Mouse (Mus musculus) testis, adult 2 months (tissue): ENCODE data around the gene Tcaf1.

Source experiments
- CTCF ChIP-seq: fragments of 200-500 bp; IDR thresholded peaks from 2 replicates; pipeline ENCODE4 v1.5.1; 2012; ENCODE audit warnings: low read depth, mild to moderate bottlenecking, inconsistent platforms, low read length, moderate library complexity; ENCODE audit not compliant: control insufficient read depth, insufficient read depth, insufficient replicate concordance
- POLR2A ChIP-seq: fragments of 200-500 bp; IDR thresholded peaks from 2 replicates; pipeline ENCODE4 v1.6.1; 2012; ENCODE audit warnings: low read depth, mild to moderate bottlenecking, inconsistent platforms, low read length, moderate library complexity; ENCODE audit not compliant: control insufficient read depth

GRCm38 (mm10) chr6:42631395-42631794 lies 78.5 kb downstream of the Tcaf1 start:
- TF ChIP-seq POLR2A: no peak
- no peak for TF ChIP-seq CTCF
